Mouse (Mus musculus) erythroblast, embryonic 14.5 days (primary cell): Measurements from ENCODE around the gene Pmf1.

Source experiments
- GATA1 ChIP-seq: IDR thresholded peaks from 2 replicates; pipeline ENCODE4 v1.6.1; 2012; ENCODE audit warnings: low read length, inconsistent platforms, mixed read lengths
- TAL1 ChIP-seq: IDR thresholded peaks from 3 replicates; pipeline ENCODE4 v1.6.1; 2012; ENCODE audit warnings: low read length, inconsistent platforms, mixed read lengths

GRCm38 (mm10) chr3:88449395-88450023 lies 39.4 kb upstream of the Pmf1 start:
- TF ChIP-seq TAL1, result no peak
- TF ChIP-seq GATA1, result no peak
